Mouse (Mus musculus) bone marrow macrophage, adult 2 months (primary cell): ENCODE data around the gene Adam25.
"Not testable (repeated sequence)": the region's sequence is repeated elsewhere in the genome, so short reads cannot be mapped to it uniquely, and the experiment has no call there.

Experiments used
- CTCF ChIP-seq: IDR thresholded peaks from 2 replicates; pipeline ENCODE4 v1.5.1; 2012; ENCODE audit warnings: low read depth, mild to moderate bottlenecking, low read length, moderate library complexity
- POLR2A ChIP-seq: IDR thresholded peaks from 2 replicates; pipeline ENCODE4 v1.6.1; 2012; ENCODE audit warnings: mild to moderate bottlenecking, low read depth, low read length, borderline replicate concordance

GRCm38 (mm10) chr8:40792973-40793372, 41.0 kb downstream of the Adam25 start, which contains the start of gene Adam20:
- not testable (repeated sequence) for TF ChIP-seq POLR2A, CTCF
